Mouse (Mus musculus): ENCODE measurements at regions not wholly inside any gene's neighbourhood (a gene's known extent, or its start where the extent isn't known, plus 50 kb on each side); places are given as distances from the start of the nearest gene placed in this dataset.

DNA sequence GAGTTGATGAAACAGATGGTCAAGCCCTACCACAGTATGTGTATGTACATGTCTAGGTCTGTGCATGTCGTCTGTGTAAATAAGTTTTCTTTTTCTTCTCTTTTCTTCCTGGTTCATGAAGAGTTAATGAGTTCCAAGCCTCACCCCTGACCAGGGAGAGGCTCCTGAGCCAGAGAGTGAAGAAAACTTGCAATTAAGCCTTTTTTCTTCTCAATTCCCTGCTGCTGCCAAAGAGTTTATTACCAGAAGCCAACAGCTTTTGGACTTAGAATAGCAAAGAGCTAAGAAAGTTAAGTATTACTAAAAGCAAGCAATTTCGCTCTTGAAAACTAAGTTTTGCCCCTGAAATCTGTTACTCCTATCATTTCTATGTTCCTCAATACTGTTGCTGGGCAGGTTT, 65.3 kb upstream of the Ppm1h start:
- TF ChIP-seq MAFK (IDR thresholded peaks at IDR 0.05; ENCODE audit: insufficient read depth, low read depth, low read length) (no peak), ZC3H11A (IDR thresholded peaks at IDR 0.05; ENCODE audit: borderline replicate concordance, low read depth, low read length) (no peak)

Data from ES-E14 (cell line).